Mouse (Mus musculus) A20 (cell line): Measurements from ENCODE around the gene Smco3.

Experiments used
- DNase-seq: peaks from one replicate; pipeline ENCODE4 v3.0.0-alpha.2; 2011; ENCODE audit warnings: low read depth, low spot score

Gene Smco3

GRCm38 (mm10) chr6:136847267-136847666 is 12.0 kb upstream of the Smco3 start:
- DNase-seq, result no peak

GRCm38 (mm10) chr6:136845706-136846480 is 10.6 kb upstream of the Smco3 start:
- no peak for DNase-seq

- DNase-seq, result no peak
These were observed 9.7 kb upstream of the Smco3 start for GRCm38 (mm10) chr6:136844903-136845302.

- no peak for DNase-seq
These were observed 2.1 kb upstream of the Smco3 start for GRCm38 (mm10) chr6:136837323-136837722.

- DNase-seq, result peak; percentile 76
These were observed 3.5 kb downstream of the Smco3 start for GRCm38 (mm10) chr6:136831712-136832111.

GRCm38 (mm10) chr6:136828681-136829080 is 6.6 kb downstream of the Smco3 start:
- DNase-seq, result peak; percentile 59

- peak; percentile 96 for DNase-seq
These were observed 7.2 kb downstream of the Smco3 start, which contains the start of gene Wbp11 for GRCm38 (mm10) chr6:136827881-136828561. Wbp11 (minus strand) TSS chr6:136828233.

- DNase-seq, result no peak
These were observed 7.8 kb downstream of the Smco3 start, which contains the start of gene BC049715 for GRCm38 (mm10) chr6:136827516-136827880. BC049715 (plus strand) TSS chr6:136827626.

- peak; percentile 45 for DNase-seq
These were observed 8.1 kb downstream of the Smco3 start for GRCm38 (mm10) chr6:136827116-136827515.

GRCm38 (mm10) chr6:136824987-136825386 is 10.3 kb downstream of the Smco3 start:
- DNase-seq, result no peak

GRCm38 (mm10) chr6:136821086-136821485 is 14.2 kb downstream of the Smco3 start:
- no peak for DNase-seq

GRCm38 (mm10) chr6:136820381-136820780 is 14.9 kb downstream of the Smco3 start:
- no peak for DNase-seq

GRCm38 (mm10) chr6:136817549-136817948 is 17.7 kb downstream of the Smco3 start:
- no peak for DNase-seq

GRCm38 (mm10) chr6:136816826-136817225 is 18.4 kb downstream of the Smco3 start:
- no peak for DNase-seq

GRCm38 (mm10) chr6:136815381-136815780 is 19.9 kb downstream of the Smco3 start:
- DNase-seq, result no peak

- no peak for DNase-seq
These were observed 22.1 kb downstream of the Smco3 start for GRCm38 (mm10) chr6:136813117-136813516.

- DNase-seq, result no peak
These were observed 24.1 kb downstream of the Smco3 start for GRCm38 (mm10) chr6:136811196-136811595.

GRCm38 (mm10) chr6:136809673-136810072 is 25.6 kb downstream of the Smco3 start:
- no peak for DNase-seq

- DNase-seq, result peak; percentile 82
These were observed 26.2 kb downstream of the Smco3 start for GRCm38 (mm10) chr6:136809077-136809476.

- peak; percentile 65 for DNase-seq
These were observed 26.6 kb downstream of the Smco3 start for GRCm38 (mm10) chr6:136808631-136809046.

GRCm38 (mm10) chr6:136808014-136808417 is 27.2 kb downstream of the Smco3 start, which contains the start of gene H2afj:
H2afj (plus strand) TSS chr6:136808244.
- DNase-seq, result peak; percentile 98

GRCm38 (mm10) chr6:136807395-136808013 is 27.7 kb downstream of the Smco3 start:
- no peak for DNase-seq
